Mouse (Mus musculus): ENCODE data around the gene Eif3k. TPM values are rescaled to one million over a fixed set of nuclear protein-coding genes. Genes with fewer than 3 reads are reported as not detected.
A peak's percentile ranks its signal among the peaks of the same experiment; 100 is the strongest.

Eif3k gene
- polyA plus RNA-seq, 1 experiment from 2014 or later = 359 TPM

- Histone ChIP-seq H3K27me3 (replicated peaks) (no peaks in the 10 kb centered on the region), H3K4me3 (replicated peaks) (no peak overlapping the region), H3K9ac (no peak overlapping the region), H3K4me1 (replicated peaks) (no peaks in the 10 kb centered on the region), H3K4me2 (replicated peaks) (no peak overlapping the region), H3K36me3 (no peaks in the 10 kb centered on the region), H3K9me3 (no peaks in the 10 kb centered on the region), H3K27ac (no peak overlapping the region)
- WGBS = 77% methylated on average over 9 of the region's 9 CpGs
- no peak for ATAC-seq
Observed at GRCm38 (mm10) chr7:29008714-29009113, 27.1 kb upstream of the Eif3k start.

- H3K27me3 ChIP-seq (replicated peaks) = no peaks in the 10 kb centered on the region
- H3K9me3 ChIP-seq = no peaks in the 10 kb centered on the region
- 94% methylated on average over 10 of the region's 10 CpGs for WGBS
- no peaks in the 10 kb centered on the region for H3K36me3 ChIP-seq
- no peak for ATAC-seq
- H3K27ac ChIP-seq = no peak overlapping the region
- no peak overlapping the region for H3K9ac ChIP-seq
- H3K4me1 ChIP-seq (replicated peaks) = no peaks in the 10 kb centered on the region
- H3K4me2 ChIP-seq (replicated peaks) = no peak overlapping the region
- H3K4me3 ChIP-seq (replicated peaks) = no peak overlapping the region
Observed at GRCm38 (mm10) chr7:29008171-29008570, 26.5 kb upstream of the Eif3k start.

DNA sequence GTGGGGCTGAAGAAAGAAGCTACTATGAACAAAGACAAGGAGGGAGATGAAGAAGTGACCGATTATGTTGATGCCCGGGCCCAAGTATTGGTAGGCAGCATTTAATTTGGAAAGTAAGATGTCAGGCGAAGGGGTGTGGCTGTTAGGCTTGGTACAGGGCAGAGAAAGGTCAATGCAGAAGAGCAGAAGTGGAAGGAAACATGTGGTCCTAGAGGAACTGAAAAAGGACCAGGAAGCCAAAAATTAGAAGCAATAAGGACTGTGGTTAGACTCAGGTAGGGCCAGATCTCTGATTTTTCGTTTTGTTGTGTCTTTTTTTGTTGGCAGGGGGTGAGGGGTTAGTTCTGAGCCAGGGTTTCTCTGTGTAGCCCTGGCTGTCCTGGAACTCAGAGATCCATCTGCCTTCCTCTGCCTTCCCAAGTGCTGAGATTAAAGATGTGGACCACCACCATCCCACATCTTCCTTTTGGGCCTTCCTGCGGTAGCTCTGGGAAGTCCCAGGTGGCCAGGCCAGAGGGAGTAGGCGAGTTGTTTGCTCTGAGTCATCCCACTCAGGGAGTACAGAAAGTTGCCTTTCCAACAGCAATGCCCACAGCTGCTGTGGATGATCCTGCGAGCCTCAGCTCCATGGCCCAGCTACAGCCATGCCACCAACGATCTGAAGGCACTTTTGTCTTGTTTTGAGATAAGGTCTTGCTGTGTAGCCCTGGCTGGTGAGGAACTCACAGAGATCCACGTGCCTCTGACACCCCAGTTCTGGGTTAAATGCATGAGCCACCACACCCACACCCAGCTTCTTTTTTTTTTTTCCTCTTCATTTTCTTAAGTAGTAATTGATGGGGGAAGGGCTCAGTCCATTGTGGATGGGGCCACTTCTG lies 25.8 kb upstream of the Eif3k start:
- ATAC-seq = no peak
- 78% methylated on average over 9 of the region's 9 CpGs for WGBS
- Histone ChIP-seq H3K4me1 (replicated peaks) (no peaks in the 10 kb centered on the region), H3K9ac (no peak overlapping the region), H3K27me3 (replicated peaks) (no peaks in the 10 kb centered on the region), H3K4me2 (replicated peaks) (no peak overlapping the region), H3K36me3 (no peaks in the 10 kb centered on the region), H3K9me3 (no peaks in the 10 kb centered on the region), H3K27ac (no peak overlapping the region), H3K4me3 (replicated peaks) (no peak overlapping the region)

DNA sequence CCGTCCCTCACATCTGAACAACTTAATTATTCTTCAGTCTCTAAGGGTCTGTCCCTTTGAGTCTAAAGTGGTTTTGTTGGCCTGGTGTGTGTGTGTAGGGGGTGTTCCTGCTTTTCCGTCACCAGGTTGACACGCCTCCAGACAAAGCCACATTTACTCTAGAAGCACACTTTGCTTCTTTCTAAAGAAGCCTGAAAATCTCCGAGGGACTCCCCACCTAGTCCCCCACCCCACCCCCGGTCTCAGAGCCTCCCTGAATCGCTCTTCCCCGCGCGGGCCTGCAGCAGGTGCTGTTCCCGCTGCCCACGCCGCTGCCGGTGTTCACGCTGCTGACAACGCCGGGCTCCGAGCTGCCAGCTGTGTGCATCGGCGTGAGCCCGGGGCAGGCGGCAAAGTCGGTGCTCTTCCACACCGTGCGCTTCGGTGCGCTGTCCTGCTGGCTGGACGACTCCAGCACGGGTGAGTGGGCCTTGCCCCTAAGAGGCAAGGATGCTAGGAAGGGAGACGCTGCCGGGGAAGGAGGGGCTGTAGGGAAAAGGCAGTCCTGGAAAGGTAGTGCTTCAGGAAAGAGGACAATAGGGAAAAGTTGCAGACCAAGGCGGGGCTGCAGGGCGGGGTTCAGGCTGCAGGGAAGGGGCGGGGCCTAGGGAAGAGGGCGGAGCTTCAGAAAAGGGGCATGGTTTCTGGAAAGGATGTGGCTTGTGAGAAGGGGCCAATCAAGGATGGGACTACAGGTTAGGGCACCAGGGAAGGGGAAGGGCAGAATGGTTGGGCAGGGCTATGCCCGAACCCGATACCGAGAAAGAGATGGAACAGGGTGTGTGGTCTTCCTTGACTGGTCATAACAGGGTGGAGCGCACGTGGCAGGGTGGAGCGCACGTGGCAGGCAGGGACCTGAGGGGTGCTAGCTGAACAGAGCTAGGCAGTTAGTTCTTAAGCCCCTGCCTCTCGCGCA lies 19.3 kb upstream of the Eif3k start:
- Histone ChIP-seq H3K9ac (peak overlapping the region; percentile 45), H3K4me3 (replicated peaks) (peak overlapping the region; percentile 46), H3K4me1 (replicated peaks) (peaks cover 8% of the 10 kb centered on the region), H3K36me3 (no peaks in the 10 kb centered on the region), H3K9me3 (no peaks in the 10 kb centered on the region), H3K4me2 (replicated peaks) (peak overlapping the region; percentile 88), H3K27me3 (replicated peaks) (no peaks in the 10 kb centered on the region), H3K27ac (peak overlapping the region; percentile 34; the same call in 1 of the 2 replicates)
- WGBS = 5% methylated on average over 43 of the region's 43 CpGs
- ATAC-seq = peak; percentile 95

- H3K4me2 ChIP-seq (replicated peaks) = no peak overlapping the region
- H3K4me3 ChIP-seq (replicated peaks) = no peak overlapping the region
- H3K27me3 ChIP-seq (replicated peaks) = no peaks in the 10 kb centered on the region
- H3K27ac ChIP-seq = no peak overlapping the region
- no peak overlapping the region for H3K9ac ChIP-seq
- 84% methylated on average over 3 of the region's 3 CpGs for WGBS
- no peak for ATAC-seq
- no peaks in the 10 kb centered on the region for H3K4me1 ChIP-seq (replicated peaks)
- H3K9me3 ChIP-seq = no peaks in the 10 kb centered on the region
- H3K36me3 ChIP-seq = no peaks in the 10 kb centered on the region
Observed at GRCm38 (mm10) chr7:28993402-28993801, 11.7 kb upstream of the Eif3k start.

DNA sequence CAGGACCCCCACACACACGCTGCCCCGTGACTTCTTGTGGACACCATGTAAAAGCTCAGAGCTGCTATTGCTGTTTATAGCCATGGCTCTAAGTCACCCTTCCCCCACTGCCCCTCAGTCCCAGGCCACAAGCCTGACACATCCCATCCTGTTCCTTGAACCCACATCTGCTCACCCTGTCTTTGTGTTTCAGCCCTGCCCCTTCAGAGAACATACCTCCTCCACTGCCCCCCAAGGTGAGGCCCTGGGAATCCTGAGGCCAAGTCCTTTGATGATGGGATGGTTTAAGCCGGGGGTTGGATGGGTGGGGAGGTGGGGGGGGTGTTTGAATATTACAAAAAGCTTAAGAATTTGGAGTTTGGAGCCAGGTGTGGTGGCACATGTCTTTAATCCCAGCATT lies 11.3 kb upstream of the Eif3k start:
- 79% methylated on average over 3 of the region's 3 CpGs for WGBS
- no peaks in the 10 kb centered on the region for H3K27me3 ChIP-seq (replicated peaks)

GRCm38 (mm10) chr7:28991616-28992015 lies 10.0 kb upstream of the Eif3k start:
- H3K36me3 ChIP-seq = no peaks in the 10 kb centered on the region

More for the DNA sequence above, 11.3 kb upstream of the Eif3k start:
- Histone ChIP-seq H3K9me3 (no peaks in the 10 kb centered on the region), H3K27ac (no peak overlapping the region), H3K36me3 (no peaks in the 10 kb centered on the region), H3K4me1 (replicated peaks) (no peaks in the 10 kb centered on the region), H3K4me2 (replicated peaks) (no peak overlapping the region), H3K4me3 (replicated peaks) (no peak overlapping the region), H3K9ac (no peak overlapping the region)
- no peak for ATAC-seq

GRCm38 (mm10) chr7:28990766-28991273 lies 9.2 kb upstream of the Eif3k start:
- no peak for ATAC-seq
- H3K4me1 ChIP-seq (replicated peaks) = no peaks in the 10 kb centered on the region
- no peak overlapping the region for H3K9ac ChIP-seq
- no peak overlapping the region for H3K4me3 ChIP-seq (replicated peaks)
- no peak overlapping the region for H3K4me2 ChIP-seq (replicated peaks)
- WGBS = 53% methylated on average over 14 of the region's 14 CpGs
- no peak overlapping the region for H3K27ac ChIP-seq
- H3K36me3 ChIP-seq = no peaks in the 10 kb centered on the region
- no peaks in the 10 kb centered on the region for H3K27me3 ChIP-seq (replicated peaks)
- H3K9me3 ChIP-seq = no peaks in the 10 kb centered on the region

More at GRCm38 (mm10) chr7:28991616-28992015, 10.0 kb upstream of the Eif3k start:
- no peak overlapping the region for H3K4me2 ChIP-seq (replicated peaks)
- no peak overlapping the region for H3K9ac ChIP-seq
- no peak overlapping the region for H3K4me3 ChIP-seq (replicated peaks)
- no peak for ATAC-seq
- no peaks in the 10 kb centered on the region for H3K9me3 ChIP-seq
- H3K27ac ChIP-seq = no peak overlapping the region
- H3K27me3 ChIP-seq (replicated peaks) = no peaks in the 10 kb centered on the region
- H3K4me1 ChIP-seq (replicated peaks) = no peaks in the 10 kb centered on the region
- 73% methylated on average over 5 of the region's 5 CpGs for WGBS

- Histone ChIP-seq H3K27ac (no peak overlapping the region), H3K4me2 (replicated peaks) (no peak overlapping the region), H3K27me3 (replicated peaks) (no peaks in the 10 kb centered on the region), H3K9me3 (no peaks in the 10 kb centered on the region), H3K9ac (no peak overlapping the region), H3K36me3 (no peaks in the 10 kb centered on the region), H3K4me3 (replicated peaks) (no peak overlapping the region), H3K4me1 (replicated peaks) (peaks cover 14% of the 10 kb centered on the region)
- 92% methylated on average over 7 of the region's 7 CpGs for WGBS
- ATAC-seq = no peak
Observed at GRCm38 (mm10) chr7:28985207-28985606, 3.5 kb upstream of the Eif3k start.

- 92% methylated on average over 1 of the region's 1 CpGs for WGBS
- Histone ChIP-seq H3K4me3 (replicated peaks) (no peak overlapping the region), H3K9me3 (no peaks in the 10 kb centered on the region), H3K4me1 (replicated peaks) (peaks cover 14% of the 10 kb centered on the region), H3K9ac (no peak overlapping the region), H3K27me3 (replicated peaks) (no peaks in the 10 kb centered on the region), H3K27ac (no peak overlapping the region), H3K4me2 (replicated peaks) (no peak overlapping the region), H3K36me3 (no peaks in the 10 kb centered on the region)
- ATAC-seq = no peak
Observed at GRCm38 (mm10) chr7:28984452-28984851, 2.8 kb upstream of the Eif3k start.

DNA sequence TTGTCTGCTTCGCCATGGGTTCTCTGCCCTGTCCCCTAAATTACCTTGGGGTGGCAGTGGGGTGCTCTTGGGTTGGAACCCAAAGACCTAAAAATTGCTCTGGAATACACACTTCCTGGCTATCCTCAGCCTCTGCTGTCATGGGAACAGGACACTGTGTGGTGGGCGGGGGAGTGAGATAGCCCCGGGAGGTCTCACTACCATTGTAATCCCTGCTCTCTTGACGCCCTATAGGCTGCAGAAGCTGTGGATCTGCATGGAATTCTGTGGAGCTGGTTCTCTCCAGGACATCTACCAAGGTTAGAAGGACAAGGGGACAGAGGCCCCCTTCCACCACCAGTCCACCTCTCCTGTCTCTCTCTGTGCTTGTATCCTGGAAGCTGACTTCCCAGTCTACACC lies 2.2 kb upstream of the Eif3k start:
- Histone ChIP-seq H3K9ac (no peak overlapping the region), H3K27ac (no peak overlapping the region), H3K4me2 (replicated peaks) (no peak overlapping the region), H3K27me3 (replicated peaks) (no peaks in the 10 kb centered on the region), H3K4me3 (replicated peaks) (no peak overlapping the region), H3K36me3 (peaks cover under 1% of the 10 kb centered on the region; the same call in 1 of the 2 replicates), H3K9me3 (no peaks in the 10 kb centered on the region), H3K4me1 (replicated peaks) (peaks cover 14% of the 10 kb centered on the region)
- WGBS = 73% methylated on average over 4 of the region's 4 CpGs
- no peak for ATAC-seq

GRCm38 (mm10) chr7:28983141-28983564 lies 1.5 kb upstream of the Eif3k start:
- Histone ChIP-seq H3K9me3 (no peaks in the 10 kb centered on the region), H3K36me3 (peaks cover 7% of the 10 kb centered on the region; the same call in 1 of the 2 replicates), H3K4me1 (replicated peaks) (peaks cover 14% of the 10 kb centered on the region), H3K4me3 (replicated peaks) (no peak overlapping the region), H3K9ac (0 out of 2 replicates have a peak overlapping the region, but pooled peaks have one; percentile 68), H3K27ac (no peak overlapping the region), H3K4me2 (replicated peaks) (peak overlapping the region; percentile 89), H3K27me3 (replicated peaks) (no peaks in the 10 kb centered on the region)
- no peak for ATAC-seq
- 69% methylated on average over 11 of the region's 11 CpGs for WGBS
